Mouse (Mus musculus): Measurements from ENCODE around the gene Ap1m2. TPM values are rescaled to one million over a fixed set of nuclear protein-coding genes. Genes with fewer than 3 reads are reported as not detected.
A peak's percentile ranks its signal among the peaks of the same experiment; 100 is the strongest.
"Not testable (repeated sequence)": the region's sequence is repeated elsewhere in the genome, so short reads cannot be mapped to it uniquely, and the experiment has no call there.

Ap1m2 gene
- polyA plus RNA-seq, 2 experiments = 0.07 to 0.24 TPM

- no peak for ATAC-seq (ENCODE audit: insufficient read depth)
- Histone ChIP-seq H3K9ac (replicated peaks) (no peak overlapping the region), H3K27me3 (ENCODE audit: control insufficient read depth, insufficient read depth, low read length) (peaks cover 13% of the 10 kb centered on the region), H3K36me3 (replicated peaks; ENCODE audit: control insufficient read depth, insufficient read depth, low read depth) (no peaks in the 10 kb centered on the region), H3K4me2 (ENCODE audit: low read depth) (no peak overlapping the region), H3K4me3 (ENCODE audit: insufficient read depth in 1 of 2, low read depth in 2 of 2, low read length in 2 of 2) (no peak overlapping the region), H3K4me1 (replicated peaks; ENCODE audit: control insufficient read depth in 2 of 2, insufficient read depth in 2 of 2, low read length in 1 of 2) (peaks cover 8 to 21% of the 10 kb centered on the region in 2 experiments), H3K27ac (no peak overlapping the region), H3K9me3 (ENCODE audit: control insufficient read depth, low read length) (no peaks in the 10 kb centered on the region)
- 54% methylated on average over 7 of the region's 7 CpGs for WGBS (ENCODE audit: insufficient replicate concordance)
- no peak for TF ChIP-seq EP300 (IDR thresholded peaks at IDR 0.05; ENCODE audit: low read depth)
- no peak for DNase-seq (ENCODE audit: low read depth in 3 of 3, low spot score in 3 of 3)
These were observed 442 bp downstream of the Ap1m2 start for GRCm38 (mm10) chr9:21311695-21312094.

DNA sequence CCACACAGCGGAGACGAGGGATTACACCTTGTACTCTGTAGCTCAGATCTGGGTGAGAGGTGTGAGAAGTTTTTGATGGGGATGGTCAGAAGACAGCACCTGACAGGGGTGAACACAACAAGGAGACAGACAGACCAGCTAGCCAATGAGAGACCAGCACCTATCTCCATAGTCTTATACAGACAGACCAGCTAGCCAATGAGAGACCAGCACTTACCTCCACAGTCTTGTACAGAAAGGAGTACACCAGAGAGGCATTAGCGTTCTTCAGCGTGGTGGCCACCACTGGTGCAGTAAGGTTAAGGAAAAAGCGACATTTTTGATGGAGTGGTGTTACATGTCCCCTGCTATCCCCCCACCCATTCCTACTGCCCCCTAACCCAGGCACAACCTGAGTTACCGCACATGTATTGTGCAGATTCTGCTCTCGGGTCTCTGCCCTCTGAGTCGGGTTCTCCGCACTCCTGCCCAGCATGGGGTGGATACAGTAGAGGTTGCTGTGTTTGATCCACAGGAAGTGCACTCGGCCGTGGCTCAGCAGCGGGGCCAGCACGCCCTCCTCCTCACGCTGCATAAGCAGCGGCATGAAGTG lies 2.9 kb downstream of the Ap1m2 start:
- no peak for DNase-seq (ENCODE audit: low read depth in 3 of 3, low spot score in 3 of 3)
- no peak for TF ChIP-seq EP300 (IDR thresholded peaks at IDR 0.05; ENCODE audit: low read depth)
- no peak for TF ChIP-seq CTCF (IDR thresholded peaks at IDR 0.05; ENCODE audit: low read depth)
- H3K36me3 ChIP-seq (replicated peaks; ENCODE audit: control insufficient read depth, insufficient read depth, low read depth) = no peaks in the 10 kb centered on the region
- peaks cover 13% of the 10 kb centered on the region for H3K27me3 ChIP-seq (ENCODE audit: control insufficient read depth, insufficient read depth, low read length)
- peaks cover 3 to 6% of the 10 kb centered on the region in 2 experiments for H3K4me1 ChIP-seq (replicated peaks; ENCODE audit: control insufficient read depth in 2 of 2, insufficient read depth in 2 of 2, low read length in 1 of 2)
- H3K4me3 ChIP-seq (ENCODE audit: insufficient read depth in 1 of 2, low read depth in 2 of 2, low read length in 2 of 2) = no peak overlapping the region
- H3K9ac ChIP-seq (replicated peaks) = no peak overlapping the region
- no peaks in the 10 kb centered on the region for H3K9me3 ChIP-seq (ENCODE audit: control insufficient read depth, low read length)
- WGBS (ENCODE audit: insufficient replicate concordance) = 50% methylated on average over 15 of the region's 15 CpGs
- H3K27ac ChIP-seq = no peak overlapping the region
- no peak for ATAC-seq (ENCODE audit: insufficient read depth)
- no peak overlapping the region for H3K4me2 ChIP-seq (ENCODE audit: low read depth)

DNA sequence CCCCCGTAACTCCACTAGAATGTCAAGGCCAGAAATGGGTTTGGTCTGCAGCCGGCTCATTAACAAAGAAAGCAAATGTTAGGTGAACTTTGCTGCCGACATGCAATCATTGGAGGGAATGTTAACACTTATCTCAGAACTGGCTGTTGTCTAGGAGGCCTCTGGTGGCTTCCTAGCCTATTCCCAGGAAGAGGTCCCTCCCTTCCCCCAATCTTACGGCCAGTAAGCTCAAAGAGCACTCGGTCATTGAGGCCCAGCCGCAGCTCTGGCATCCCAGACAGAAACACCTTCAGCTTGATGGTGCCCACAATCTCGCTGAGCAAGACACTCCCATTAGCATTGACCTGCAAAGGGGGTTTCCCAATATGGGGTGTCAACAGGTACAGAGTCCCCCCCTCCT lies 7.1 kb downstream of the Ap1m2 start:
- no peak overlapping the region for H3K4me2 ChIP-seq (ENCODE audit: low read depth)
- WGBS (ENCODE audit: insufficient replicate concordance) = 69% methylated on average over 7 of the region's 7 CpGs
- TF ChIP-seq EP300 (IDR thresholded peaks at IDR 0.05; ENCODE audit: low read depth) (no peak), CTCF (IDR thresholded peaks at IDR 0.05; ENCODE audit: low read depth) (no peak)
- DNase-seq (ENCODE audit: low read depth in 3 of 3, low spot score in 3 of 3) (no peak), ATAC-seq (ENCODE audit: insufficient read depth) (no peak)
- H3K36me3 ChIP-seq (replicated peaks; ENCODE audit: control insufficient read depth, insufficient read depth, low read depth) = no peaks in the 10 kb centered on the region
- no peak overlapping the region for H3K9ac ChIP-seq (replicated peaks)
- 0 out of 4 replicates have a peak, but pooled peaks cover 0 to 2% of the 10 kb centered on the region in 2 experiments for H3K4me1 ChIP-seq (replicated peaks; ENCODE audit: control insufficient read depth in 2 of 2, insufficient read depth in 2 of 2, low read length in 1 of 2)
- H3K27me3 ChIP-seq (ENCODE audit: control insufficient read depth, insufficient read depth, low read length) = no peaks in the 10 kb centered on the region
- no peak overlapping the region for H3K4me3 ChIP-seq (ENCODE audit: insufficient read depth in 1 of 2, low read depth in 2 of 2, low read length in 2 of 2)
- no peaks in the 10 kb centered on the region for H3K9me3 ChIP-seq (ENCODE audit: control insufficient read depth, low read length)
- H3K27ac ChIP-seq = no peak overlapping the region

DNA sequence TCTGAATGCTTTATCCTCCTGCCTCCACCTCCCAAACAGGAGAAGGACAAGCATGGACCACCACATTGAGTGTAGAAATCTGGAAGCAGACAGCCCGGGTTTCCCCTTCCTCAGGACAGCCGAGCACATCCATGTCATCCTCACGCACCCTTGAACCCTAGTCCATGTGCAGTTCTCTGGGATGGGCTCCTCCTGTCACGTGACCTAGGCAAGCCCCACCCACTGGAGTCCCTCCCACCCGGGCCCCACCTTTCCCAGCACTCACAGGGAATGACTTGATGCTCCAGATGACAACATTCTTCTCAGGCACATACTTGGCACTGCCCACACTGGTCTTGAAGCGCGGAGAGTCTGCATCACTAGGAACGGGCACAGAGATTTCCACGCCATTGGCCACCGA lies 13.1 kb downstream of the Ap1m2 start:
- no peak for ATAC-seq (ENCODE audit: insufficient read depth)
- Histone ChIP-seq H3K27me3 (ENCODE audit: control insufficient read depth, insufficient read depth, low read length) (no peaks in the 10 kb centered on the region), H3K9me3 (ENCODE audit: control insufficient read depth, low read length) (no peaks in the 10 kb centered on the region), H3K4me2 (ENCODE audit: low read depth) (no peak overlapping the region), H3K4me3 (ENCODE audit: insufficient read depth in 1 of 2, low read depth in 2 of 2, low read length in 2 of 2) (no peak overlapping the region), H3K27ac (no peak overlapping the region), H3K9ac (replicated peaks) (no peak overlapping the region), H3K4me1 (replicated peaks; ENCODE audit: control insufficient read depth in 2 of 2, insufficient read depth in 2 of 2, low read length in 1 of 2) (no peaks in the 10 kb centered on the region), H3K36me3 (replicated peaks; ENCODE audit: control insufficient read depth, insufficient read depth, low read depth) (no peaks in the 10 kb centered on the region)
- DNase-seq (ENCODE audit: low read depth in 3 of 3, low spot score in 3 of 3) = no peak
- no peak for TF ChIP-seq CTCF (IDR thresholded peaks at IDR 0.05; ENCODE audit: low read depth)
- TF ChIP-seq EP300 (IDR thresholded peaks at IDR 0.05; ENCODE audit: low read depth) = no peak
- 79% methylated on average over 10 of the region's 10 CpGs for WGBS (ENCODE audit: insufficient replicate concordance)

- Histone ChIP-seq H3K27ac (peak overlapping the region; percentile 99), H3K4me2 (ENCODE audit: low read depth) (peak overlapping the region; percentile 75), H3K36me3 (replicated peaks; ENCODE audit: control insufficient read depth, insufficient read depth, low read depth) (peaks cover 12% of the 10 kb centered on the region), H3K4me1 (replicated peaks; ENCODE audit: control insufficient read depth in 2 of 2, insufficient read depth in 2 of 2, low read length in 1 of 2) (peaks cover 17% of the 10 kb centered on the region in 2 experiments), H3K27me3 (ENCODE audit: control insufficient read depth, insufficient read depth, low read length) (no peaks in the 10 kb centered on the region), H3K4me3 (ENCODE audit: insufficient read depth in 1 of 2, low read depth in 2 of 2, low read length in 2 of 2) (peak overlapping the region; percentile 90 to 92), H3K9me3 (ENCODE audit: control insufficient read depth, low read length) (no peaks in the 10 kb centered on the region), H3K9ac (replicated peaks) (peak overlapping the region; percentile 98)
- WGBS (ENCODE audit: insufficient replicate concordance) = 63% methylated on average over 3 of the region's 3 CpGs
- no peak for ATAC-seq (ENCODE audit: insufficient read depth)
- DNase-seq (ENCODE audit: low read depth in 3 of 3, low spot score in 3 of 3) = no peak
- TF ChIP-seq EP300 (IDR thresholded peaks at IDR 0.05; ENCODE audit: low read depth) (no peak), CTCF (IDR thresholded peaks at IDR 0.05; ENCODE audit: low read depth) (no peak)
These were observed 19.9 kb downstream of the Ap1m2 start for GRCm38 (mm10) chr9:21292271-21292670.

- Histone ChIP-seq H3K27ac (peak overlapping the region; percentile 99), H3K36me3 (replicated peaks; ENCODE audit: control insufficient read depth, insufficient read depth, low read depth) (peaks cover 12% of the 10 kb centered on the region), H3K9ac (replicated peaks) (peak overlapping the region; percentile 98), H3K4me1 (replicated peaks; ENCODE audit: control insufficient read depth in 2 of 2, insufficient read depth in 2 of 2, low read length in 1 of 2) (peaks cover 19 to 21% of the 10 kb centered on the region in 2 experiments), H3K4me3 (ENCODE audit: insufficient read depth in 1 of 2, low read depth in 2 of 2, low read length in 2 of 2) (peak overlapping the region; percentile 90 to 92), H3K4me2 (ENCODE audit: low read depth) (peak overlapping the region; percentile 75)
- not testable (repeated sequence) for H3K9me3 ChIP-seq (ENCODE audit: control insufficient read depth, low read length); H3K27me3 ChIP-seq (ENCODE audit: control insufficient read depth, insufficient read depth, low read length); ATAC-seq (ENCODE audit: insufficient read depth); DNase-seq (ENCODE audit: low read depth in 3 of 3, low spot score in 3 of 3)
- WGBS (ENCODE audit: insufficient replicate concordance) = 9% methylated on average over 7 of the region's 7 CpGs
These were observed 20.3 kb downstream of the Ap1m2 start for GRCm38 (mm10) chr9:21291868-21292267.

Data from liver, embryonic 14.5 days (tissue).